Mouse (Mus musculus) cerebellum, adult 2 months (tissue): ENCODE data around the gene Prap1. TPM values are rescaled to one million over a fixed set of nuclear protein-coding genes. Genes with fewer than 3 reads are reported as not detected.
A peak's percentile ranks its signal among the peaks of the same experiment; 100 is the strongest.

Experiments used
- DNase-seq, 2 experiments: peaks; one replicate each; pipeline ENCODE4 v3.0.0; 2021
- H3K27ac ChIP-seq: fragments of 200-500 bp; 2 replicates; pipeline ENCODE4 v1.5.1; 2012; ENCODE audit warnings: low read length, control low read depth, inconsistent platforms; ENCODE audit not compliant: insufficient read depth
- H3K27me3 ChIP-seq: fragments of 200-500 bp; 2 replicates; pipeline ENCODE4 v1.6.1; 2012; ENCODE audit warnings: inconsistent platforms, mild to moderate bottlenecking, low read length, moderate library complexity; ENCODE audit not compliant: control insufficient read depth, insufficient read depth
- H3K4me1 ChIP-seq: fragments of 200-500 bp; 2 replicates; pipeline ENCODE4 v1.6.1; 2011; ENCODE audit warnings: low read length; ENCODE audit not compliant: control insufficient read depth, insufficient read depth
- H3K4me3 ChIP-seq: fragments of 200-500 bp; replicated peaks from 2 replicates; pipeline ENCODE3; 2011; ENCODE audit warnings: mild to moderate bottlenecking, low read depth, low read length, control low read depth; ENCODE audit not compliant: insufficient read depth
- CTCF ChIP-seq: fragments of 200-500 bp; IDR thresholded peaks from 2 replicates; pipeline ENCODE4 v1.5.1; 2011; ENCODE audit warnings: low read depth, mild to moderate bottlenecking, control low read depth, low read length, moderate library complexity, borderline replicate concordance; ENCODE audit not compliant: insufficient read depth
- POLR2A ChIP-seq: fragments of 200-500 bp; IDR thresholded peaks from 2 replicates; pipeline ENCODE4 v1.6.1; 2011; ENCODE audit warnings: low read length, control low read depth, borderline replicate concordance; ENCODE audit not compliant: insufficient read depth
- WGBS: fragments of 180-500 bp; shearing (Covaris S2); methylation state at CpG from one replicate; pipeline ENCODE4 v1.1.7; 2018; 5-methylcytosine and 5-hydroxymethylcytosine counted together
- polyA plus RNA-seq: library from polyadenylated mRNA; depleted of rRNA; stranded (reverse); fragments of >200 nt; gene quantifications from 2 replicates; pipeline ENCODE4 v1.2.3, GENCODE M21; 2012

Prap1 gene
- polyA plus RNA-seq, 1 experiment = not detected

- 2% methylated on average over 23 of the region's 23 CpGs for WGBS
- DNase-seq = peak in 1 of 2 experiments; percentile 46
- TF ChIP-seq CTCF = no peak
- TF ChIP-seq POLR2A = no peak
- H3K4me1 ChIP-seq = peaks cover 5% of the 10 kb centered on the region
- H3K4me3 ChIP-seq = peak within 1 kb of the TSS; percentile 94
- H3K27ac ChIP-seq = peak within 1 kb of the TSS; percentile 86
- no peaks in the 10 kb centered on the region for H3K27me3 ChIP-seq
These were observed 22.6 kb downstream of the Prap1 start, which contains the start of gene Paox for GRCm38 (mm10) chr7:140115583-140116328. Paox (plus strand) TSS chr7:140115799.

GRCm38 (mm10) chr7:140116329-140117054, 23.3 kb downstream of the Prap1 start, which contains the start of gene Echs1:
Echs1 (minus strand) TSS chr7:140116476.
- WGBS = 3% methylated on average over 28 of the region's 28 CpGs
- peak within 1 kb of the TSS; percentile 86 for H3K27ac ChIP-seq
- TF ChIP-seq CTCF (no peak), POLR2A (peak; percentile 75)
- peak within 1 kb of the TSS; percentile 94 for H3K4me3 ChIP-seq
- peak; percentile 88 to 90 for DNase-seq
- peaks cover 5% of the 10 kb centered on the region for H3K4me1 ChIP-seq
- H3K27me3 ChIP-seq = no peaks in the 10 kb centered on the region

- whole genome bisulfite sequencing = 93% methylated on average over 2 of the region's 2 CpGs
- peaks cover 5% of the 10 kb centered on the region; the same call in 1 of the 2 replicates for H3K4me1 ChIP-seq
- DNase-seq = no peak
- H3K27me3 ChIP-seq = no peaks in the 10 kb centered on the region
- TF ChIP-seq CTCF = no peak
- H3K4me3 ChIP-seq = no peak overlapping the region
- H3K27ac ChIP-seq = no peak overlapping the region
These were observed 27.3 kb downstream of the Prap1 start for GRCm38 (mm10) chr7:140120484-140120883.

GRCm38 (mm10) chr7:140121338-140121910, 28.2 kb downstream of the Prap1 start:
- Histone ChIP-seq H3K27me3 (no peaks in the 10 kb centered on the region), H3K27ac (no peak overlapping the region), H3K4me1 (peaks cover 7% of the 10 kb centered on the region; the same call in 1 of the 2 replicates), H3K4me3 (no peak overlapping the region)
- 75% methylated on average over 13 of the region's 13 CpGs for WGBS
- TF ChIP-seq CTCF = no peak
- TF ChIP-seq POLR2A = no peak
- DNase-seq = no peak

GRCm38 (mm10) chr7:140122765-140123164, 29.6 kb downstream of the Prap1 start:
- WGBS = 33% methylated on average over 4 of the region's 4 CpGs
- H3K27me3 ChIP-seq = no peaks in the 10 kb centered on the region
- TF ChIP-seq CTCF (no peak), POLR2A (no peak)
- H3K4me3 ChIP-seq = no peak overlapping the region
- DNase-seq = no peak
- no peak overlapping the region for H3K27ac ChIP-seq
- H3K4me1 ChIP-seq = 0 out of 2 replicates have a peak, but pooled peaks cover 2% of the 10 kb centered on the region

- no peaks in the 10 kb centered on the region for H3K27me3 ChIP-seq
- H3K4me3 ChIP-seq = no peak overlapping the region
- no peak for DNase-seq
- H3K4me1 ChIP-seq = 0 out of 2 replicates have a peak, but pooled peaks cover 2% of the 10 kb centered on the region
- no peak overlapping the region for H3K27ac ChIP-seq
- 94% methylated on average over 1 of the region's 1 CpGs for WGBS
- no peak for TF ChIP-seq CTCF
- no peak for TF ChIP-seq POLR2A
These were observed 31.2 kb downstream of the Prap1 start for GRCm38 (mm10) chr7:140124382-140124781.

GRCm38 (mm10) chr7:140125278-140126021, 32.3 kb downstream of the Prap1 start:
- under 1% methylated on average over 40 of the region's 40 CpGs for WGBS
- no peak overlapping the region for H3K27ac ChIP-seq

More at GRCm38 (mm10) chr7:140125278-140126021, 32.3 kb downstream of the Prap1 start:
- H3K4me3 ChIP-seq = peak overlapping the region; percentile 55
- H3K27me3 ChIP-seq = no peaks in the 10 kb centered on the region
- 0 out of 2 replicates have a peak, but pooled peaks cover 2% of the 10 kb centered on the region for H3K4me1 ChIP-seq
- peak; percentile 78; the same call in 1 of the 2 replicates for TF ChIP-seq POLR2A
- no peak for TF ChIP-seq CTCF
- peak; percentile 92 to 93 for DNase-seq
